Mouse (Mus musculus) olfactory bulb, adult 2 months (tissue): ENCODE results near the gene Ipmk.

Source experiments
- CTCF ChIP-seq: fragments of 200-500 bp; IDR thresholded peaks from 2 replicates; pipeline ENCODE4 v1.5.1; 2012; ENCODE audit warnings: low read depth, mild to moderate bottlenecking, low read length, moderate library complexity; ENCODE audit not compliant: insufficient read depth
- POLR2A ChIP-seq: fragments of 200-500 bp; IDR thresholded peaks from 2 replicates; pipeline ENCODE4 v1.6.1; 2012; ENCODE audit warnings: mild to moderate bottlenecking, low read depth, low read length, moderate library complexity; ENCODE audit not compliant: insufficient read depth

GRCm38 (mm10) chr10:71331908-71332307 is 15.7 kb upstream of the Ipmk start:
- no peak for TF ChIP-seq CTCF
- no peak for TF ChIP-seq POLR2A
